Mouse (Mus musculus): ENCODE data around the gene Ksr2.
"Not testable (repeated sequence)": the region's sequence is repeated elsewhere in the genome, so short reads cannot be mapped to it uniquely, and the experiment has no call there.

Gene Ksr2

DNA sequence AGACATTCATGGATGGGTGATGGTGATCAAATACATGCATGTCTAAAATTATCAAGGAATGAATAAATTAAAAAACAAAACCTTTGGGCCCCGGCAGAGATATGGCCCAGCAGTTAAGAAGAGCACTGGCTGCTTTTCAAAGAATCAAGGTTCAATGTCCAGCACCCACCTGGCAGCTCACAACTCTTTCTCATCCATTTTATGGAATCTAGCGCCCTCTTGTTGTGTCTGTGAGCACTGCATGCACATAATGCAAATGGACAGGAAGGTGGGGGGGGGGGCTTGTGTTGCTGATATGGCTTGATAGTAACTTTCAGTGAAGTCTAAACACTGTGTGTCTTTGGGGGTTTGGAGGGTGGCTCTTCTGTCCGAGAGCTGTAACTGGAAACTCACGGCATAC lies 5.6 kb upstream of the Ksr2 start:
- DNase-seq (ENCODE audit: low spot score in 2 of 2): peak in 1 of 2 experiments; percentile 48

DNA sequence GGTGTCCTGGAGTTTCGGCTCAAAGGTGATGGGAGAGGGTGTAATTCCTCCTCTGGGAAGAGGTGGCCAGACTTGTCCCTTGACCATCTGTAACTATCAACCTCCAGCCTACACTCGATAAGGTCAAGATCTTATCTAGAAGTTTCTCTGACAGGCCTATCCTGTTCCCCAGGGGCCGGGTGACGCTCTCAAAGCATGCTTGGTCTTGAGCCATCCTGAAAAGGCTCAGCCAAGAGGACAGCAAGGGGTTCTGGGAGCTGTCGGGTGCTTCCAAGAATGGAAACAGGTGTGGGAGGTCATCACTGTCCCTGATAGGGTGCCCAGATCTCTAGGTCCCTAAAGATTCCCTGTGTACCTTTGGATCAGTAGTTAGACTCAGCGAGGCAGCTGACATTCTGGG lies 4.4 kb upstream of the Ksr2 start:
- no peak for DNase-seq (ENCODE audit: low spot score in 2 of 2)

DNA sequence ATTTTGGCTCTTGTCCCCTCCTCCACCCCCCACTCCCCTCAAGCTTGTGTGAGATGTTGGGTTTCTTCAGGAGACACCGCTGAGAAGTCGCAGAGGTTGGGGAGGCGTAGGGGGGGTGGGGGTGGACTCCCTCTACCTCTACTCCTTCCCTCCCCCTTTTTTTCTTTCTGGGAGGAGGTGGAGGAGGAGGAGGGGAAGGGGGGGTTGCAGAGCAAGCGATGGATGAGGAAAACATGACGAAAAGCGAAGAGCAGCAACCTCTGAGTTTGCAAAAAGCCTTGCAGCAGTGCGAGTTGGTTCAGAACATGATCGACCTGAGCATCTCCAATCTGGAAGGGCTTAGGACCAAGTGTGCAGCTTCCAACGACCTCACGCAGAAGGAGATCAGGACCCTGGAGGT lies 811 bp downstream of the Ksr2 start:
- peak in 1 of 2 experiments; percentile 33 for DNase-seq (ENCODE audit: low spot score in 2 of 2)

DNA sequence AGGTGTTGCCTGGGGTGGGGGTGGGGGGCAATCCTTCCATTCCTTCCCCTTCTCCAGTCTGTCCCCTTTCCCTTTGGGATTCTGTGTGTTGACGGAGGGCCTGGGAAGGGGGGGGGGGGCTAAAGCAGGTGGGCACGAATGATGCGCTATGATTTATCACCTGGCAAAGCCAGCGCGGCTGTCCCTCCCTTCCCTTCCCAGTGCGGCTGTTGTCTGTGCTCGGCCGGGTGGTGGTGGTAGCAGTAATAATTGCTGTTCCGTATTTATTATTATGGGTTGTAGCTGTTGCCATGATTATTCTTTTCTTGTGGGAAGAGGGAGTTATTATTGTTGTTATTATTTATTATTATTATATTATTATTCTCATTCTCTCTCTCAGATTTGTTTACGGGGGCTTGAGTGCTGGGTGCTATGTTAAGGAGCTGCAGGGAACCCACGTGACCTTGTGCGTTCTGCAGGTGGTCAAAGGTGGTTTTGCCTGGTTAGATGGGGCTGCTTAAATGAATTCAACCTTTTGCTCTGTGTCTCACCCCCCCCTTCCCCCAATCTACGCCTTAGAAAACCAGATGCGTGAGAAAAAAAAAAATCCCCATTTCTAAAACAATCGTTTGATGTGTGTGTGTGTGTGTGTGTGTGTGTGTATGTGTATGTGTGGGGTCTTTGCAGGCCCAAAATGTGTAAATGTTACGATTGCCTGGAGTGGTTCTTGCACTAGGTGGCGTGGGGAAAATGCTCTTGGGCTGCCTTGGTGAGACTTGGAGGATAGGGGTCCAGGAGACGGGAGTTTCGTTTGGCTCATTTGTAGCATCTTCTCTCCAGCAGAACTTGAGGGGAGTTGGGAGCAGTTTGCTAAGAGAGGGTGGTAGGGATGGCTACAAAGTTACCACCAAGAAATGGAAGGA lies 1.5 kb downstream of the Ksr2 start:
- peak in 1 of 2 experiments; percentile 22 for DNase-seq (ENCODE audit: low spot score in 2 of 2)

DNA sequence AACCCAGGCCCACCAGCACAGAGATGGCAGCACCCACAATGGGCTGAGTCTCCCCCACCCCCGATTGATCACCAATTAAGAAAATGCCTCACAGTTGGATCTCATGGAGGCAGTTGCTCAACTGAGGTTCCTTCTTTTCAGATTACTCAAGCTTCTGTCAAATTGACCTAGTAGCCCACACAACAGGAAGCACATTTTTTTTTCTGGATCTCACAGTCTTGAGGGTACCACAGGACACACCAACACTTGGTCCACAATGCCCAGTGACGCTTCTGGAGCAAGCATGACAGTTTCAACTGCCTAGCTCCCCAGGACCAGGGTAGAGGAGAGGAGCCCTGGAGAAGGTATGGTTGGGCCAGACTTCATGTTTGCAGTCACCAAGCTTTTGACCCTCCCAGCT lies 3.6 kb downstream of the Ksr2 start:
- no peak for DNase-seq (ENCODE audit: low spot score in 2 of 2)

DNA sequence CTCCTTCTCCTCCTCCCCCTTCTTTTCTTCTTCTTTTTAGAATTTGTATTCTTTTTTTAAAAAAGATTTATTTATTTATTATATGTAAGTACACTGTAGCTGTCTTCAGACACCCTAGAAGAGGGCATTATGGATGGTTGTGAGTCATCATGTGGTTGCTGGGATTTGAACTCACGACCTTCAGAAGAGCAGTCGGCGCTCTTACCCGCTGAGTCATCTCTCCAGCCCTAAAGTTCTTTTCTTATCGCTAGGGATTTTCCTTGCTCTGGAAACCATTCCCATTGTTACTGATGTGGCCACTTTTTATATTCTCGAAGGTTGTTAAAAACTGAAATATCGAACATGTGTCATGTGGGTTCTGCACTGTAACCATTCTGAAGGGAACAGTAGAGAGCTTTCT lies 19.7 kb downstream of the Ksr2 start:
- DNase-seq (ENCODE audit: low spot score in 2 of 2): not testable (repeated sequence)

DNA sequence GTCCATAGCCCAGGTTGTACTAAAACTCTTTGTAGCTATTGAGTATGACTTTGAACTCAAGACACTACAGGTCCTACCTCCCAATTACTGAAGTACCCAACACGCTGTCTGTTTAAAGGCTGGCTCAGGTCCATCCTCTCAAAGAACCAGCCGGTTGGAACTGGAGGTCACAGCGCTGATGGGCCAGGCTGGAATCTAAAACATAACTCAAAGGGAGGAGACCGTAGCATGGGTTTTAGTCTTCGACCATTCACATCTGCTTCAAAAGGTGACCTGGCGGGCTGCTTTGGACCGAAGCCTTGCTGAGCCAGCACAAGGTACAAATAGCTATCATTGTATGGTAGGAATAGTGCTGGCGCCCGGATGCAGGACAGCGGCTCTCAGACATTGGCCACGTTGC lies 26.5 kb downstream of the Ksr2 start:
- no peak for DNase-seq (ENCODE audit: low spot score in 2 of 2)

DNA sequence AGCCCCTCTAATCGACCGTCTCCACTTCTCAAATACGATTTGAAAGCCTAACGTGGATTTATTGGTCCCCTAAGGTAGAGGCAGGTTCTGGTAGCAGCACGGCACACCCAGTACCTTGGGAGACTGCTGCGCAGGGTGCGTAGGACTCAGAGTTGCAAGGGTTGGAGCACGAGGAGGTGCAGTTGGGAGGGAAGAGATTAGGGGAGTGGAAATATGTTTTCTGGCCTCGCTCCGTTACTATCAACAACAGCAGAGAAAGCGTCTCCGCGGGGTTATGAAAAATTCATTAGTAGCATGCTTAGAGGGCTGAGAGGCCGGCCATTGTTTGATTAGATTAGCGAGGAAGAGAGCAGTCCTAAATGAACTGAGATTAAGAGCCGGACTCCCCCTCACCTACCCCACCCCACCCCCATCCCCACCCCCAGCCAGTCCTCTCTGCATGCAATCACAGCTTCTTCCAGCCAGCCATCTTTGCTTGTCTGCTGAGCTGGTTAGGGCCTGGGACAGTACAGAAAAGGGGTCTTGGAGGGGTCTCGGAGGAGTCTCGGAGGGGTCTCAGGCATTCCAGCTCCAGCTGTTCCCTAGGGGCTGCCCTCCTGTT lies 27.5 kb downstream of the Ksr2 start:
- no peak for DNase-seq (ENCODE audit: low spot score in 2 of 2)

DNA sequence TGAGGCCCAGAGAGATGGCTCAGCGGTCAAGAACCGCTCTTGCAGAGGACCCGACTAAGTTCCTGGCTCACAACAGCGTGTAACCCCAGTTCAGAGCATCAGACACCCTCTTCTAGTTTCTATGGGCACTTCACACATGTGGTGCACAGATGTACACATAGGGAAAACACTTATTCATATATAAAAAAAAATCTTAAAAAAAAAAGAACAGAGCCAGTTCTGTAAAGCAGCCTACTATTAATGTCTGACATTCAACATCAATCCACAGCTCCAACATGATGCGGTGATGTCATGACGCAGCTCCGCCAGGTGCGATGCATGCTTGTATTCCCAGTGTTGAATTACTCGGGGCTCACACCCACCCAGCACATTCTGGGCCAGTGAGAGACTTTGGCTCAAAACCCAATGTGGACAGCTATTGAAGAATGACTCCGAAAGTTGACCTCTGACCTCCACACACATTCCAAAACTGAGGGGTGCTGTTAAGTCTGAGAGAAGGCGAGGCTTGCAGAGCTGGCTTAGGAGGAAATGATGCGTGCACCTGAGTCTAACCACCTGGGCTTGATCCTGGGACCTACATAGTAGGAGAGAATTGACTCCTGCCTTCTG lies 28.5 kb downstream of the Ksr2 start:
- DNase-seq (ENCODE audit: low spot score in 2 of 2): no peak

DNA sequence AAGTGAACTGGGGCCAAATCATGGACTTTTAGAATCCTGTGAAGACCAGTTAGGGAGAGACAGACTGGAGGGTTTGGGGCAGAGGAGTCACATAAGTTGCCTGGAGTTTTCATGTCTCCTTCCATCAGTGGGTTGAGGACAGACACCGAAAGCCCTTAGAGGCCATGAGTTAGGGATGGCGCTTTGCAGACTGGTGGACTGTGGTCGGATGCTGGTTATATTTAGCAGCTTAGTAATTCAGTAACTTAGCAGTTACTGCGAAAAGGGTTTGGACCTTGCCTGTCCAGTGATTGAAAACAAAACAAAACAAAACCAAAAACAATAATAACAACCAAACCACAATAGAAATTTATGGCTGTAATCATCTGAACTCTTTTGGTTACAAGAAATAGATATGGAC lies 29.3 kb downstream of the Ksr2 start:
- DNase-seq (ENCODE audit: low spot score in 2 of 2): no peak

DNA sequence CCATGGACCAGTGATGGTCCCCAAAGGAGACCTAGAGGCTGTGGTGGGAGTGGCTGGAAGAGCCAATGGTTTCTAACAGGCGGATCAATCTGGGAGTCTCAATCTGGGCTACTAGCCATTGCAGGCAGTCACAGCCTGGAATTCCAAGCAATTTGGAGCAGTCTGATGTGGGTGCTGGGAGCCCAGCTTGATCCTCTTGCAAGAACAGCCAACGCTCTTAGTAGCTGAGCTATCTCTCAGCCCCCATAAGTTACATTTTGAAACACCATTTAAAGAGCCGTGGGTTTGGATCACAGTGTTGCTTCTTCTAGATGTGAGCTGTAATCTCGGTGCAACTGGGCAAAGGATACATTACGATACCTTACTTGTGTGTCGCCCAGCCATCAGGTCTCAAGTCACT lies 30.1 kb downstream of the Ksr2 start:
- DNase-seq (ENCODE audit: low spot score in 2 of 2): peak; percentile 59 to 62

DNA sequence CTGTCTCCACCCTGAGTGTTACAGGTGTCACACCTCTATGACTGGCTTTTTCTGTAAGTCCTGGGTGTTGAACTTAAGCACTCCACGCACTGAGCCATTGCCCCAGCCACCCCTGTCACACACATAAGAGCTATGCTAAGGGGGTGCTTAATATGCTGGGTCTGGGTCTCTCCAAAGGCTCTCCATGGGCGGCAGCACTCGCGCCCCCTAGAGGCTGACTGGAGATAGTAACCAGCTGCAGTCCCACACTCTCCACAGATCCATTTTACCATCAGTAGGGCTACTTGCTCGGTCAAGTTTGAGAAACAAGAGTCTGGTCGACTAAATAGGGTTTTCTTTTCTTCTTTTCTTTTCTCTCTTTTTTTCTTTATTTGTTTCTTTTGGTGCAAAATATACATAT lies 33.9 kb downstream of the Ksr2 start:
- DNase-seq (ENCODE audit: low spot score in 2 of 2): no peak

DNA sequence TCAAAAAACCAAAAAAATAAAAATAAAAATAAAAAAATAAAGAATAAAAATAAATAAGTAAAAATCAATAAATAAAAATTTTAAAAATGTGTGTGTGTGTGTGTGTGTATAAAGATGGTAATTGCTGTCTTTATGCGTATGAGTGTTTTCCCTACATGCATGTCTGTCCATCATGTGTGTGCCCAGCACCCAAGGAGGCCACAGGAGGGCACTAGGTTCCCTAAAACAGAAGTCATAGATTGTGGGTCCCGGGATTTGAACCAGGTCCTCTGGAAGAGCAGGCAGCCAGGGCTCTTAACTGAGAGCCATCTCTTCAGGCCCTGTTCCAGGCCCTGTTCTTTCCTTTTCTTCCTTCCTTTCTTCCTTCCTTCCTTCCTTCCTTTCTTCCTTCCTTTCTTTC lies 38.2 kb downstream of the Ksr2 start:
- DNase-seq (ENCODE audit: low spot score in 2 of 2): no peak

DNA sequence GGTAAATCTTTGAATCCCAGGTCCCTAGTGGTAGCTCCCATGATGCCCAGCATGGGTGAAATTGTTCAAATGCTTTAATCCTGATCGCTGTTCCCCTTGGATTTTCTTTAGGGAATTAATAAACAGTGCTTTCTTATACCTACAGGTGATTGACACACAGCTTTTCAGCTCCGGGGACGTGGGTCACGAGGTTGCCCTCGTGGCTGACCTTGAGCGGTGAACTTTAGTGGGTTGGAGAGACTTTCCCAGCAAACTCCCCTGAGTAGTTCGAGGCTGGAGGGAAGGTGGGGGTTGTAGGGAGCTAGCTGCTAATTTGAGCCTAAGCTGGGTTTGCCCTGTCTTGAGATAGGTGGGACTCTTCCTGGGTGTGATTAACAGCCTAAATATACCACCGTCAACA lies 41.7 kb downstream of the Ksr2 start:
- DNase-seq (ENCODE audit: low spot score in 2 of 2): peak in 1 of 2 experiments; percentile 19

DNA sequence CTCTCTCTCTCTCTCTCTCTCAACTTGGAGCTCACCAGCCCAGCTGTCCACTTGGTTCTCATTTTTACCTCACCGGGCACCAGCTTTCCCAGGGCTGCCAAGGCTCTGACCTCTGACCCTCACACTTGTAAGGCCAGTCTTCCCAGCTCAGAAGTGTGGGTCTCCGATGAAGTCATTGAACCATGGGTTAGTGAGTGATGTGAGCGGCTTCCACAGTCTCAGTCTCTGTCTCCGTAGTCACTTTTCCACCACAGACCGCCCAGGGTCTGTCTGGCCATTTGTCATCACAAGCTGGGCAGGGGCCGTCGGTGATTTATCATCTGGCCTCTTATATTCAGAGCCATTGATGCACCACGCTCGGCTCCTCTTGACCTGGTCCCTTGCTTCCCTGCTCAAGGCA lies 43.3 kb downstream of the Ksr2 start:
- no peak for DNase-seq (ENCODE audit: low spot score in 2 of 2)

DNA sequence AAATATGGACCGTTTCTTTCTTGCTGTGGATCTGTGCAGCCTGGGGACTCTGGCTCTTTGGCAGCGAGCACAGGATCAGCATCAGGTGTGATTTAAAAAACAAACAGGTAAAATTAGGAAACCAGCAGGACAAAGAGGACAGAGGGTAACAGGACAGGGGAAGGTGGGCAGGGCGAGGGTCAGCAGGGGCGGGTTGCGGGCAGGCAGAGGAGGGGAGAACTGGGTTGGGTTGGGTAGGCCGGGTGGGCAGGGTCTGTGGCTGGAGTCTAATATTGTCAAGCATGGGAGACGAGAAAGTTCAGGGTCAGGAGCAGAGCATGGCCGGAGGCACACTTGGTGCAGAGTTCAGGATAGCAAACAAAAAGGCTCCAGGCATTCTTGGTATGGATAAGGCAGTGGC lies 43.8 kb downstream of the Ksr2 start:
- no peak for DNase-seq (ENCODE audit: low spot score in 2 of 2)

DNA sequence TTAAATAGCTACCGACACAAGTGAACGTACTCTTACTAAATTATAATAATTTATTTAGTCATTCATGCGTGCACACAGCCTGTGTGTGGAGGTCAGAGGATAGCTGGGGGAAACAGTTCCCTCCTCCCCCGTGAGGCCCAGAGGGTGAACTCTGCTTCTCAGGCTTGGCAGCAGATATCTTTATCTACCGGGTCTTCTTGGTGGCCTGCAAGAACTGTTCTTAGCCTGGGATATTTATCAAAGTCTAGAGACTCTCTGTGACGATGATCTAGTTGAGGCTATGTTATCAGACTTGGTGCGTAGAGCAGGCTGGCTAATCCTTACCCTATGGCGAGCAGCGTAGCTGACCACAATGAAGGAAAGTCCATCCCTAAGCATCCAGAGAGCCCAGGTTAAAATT lies 45.1 kb downstream of the Ksr2 start:
- DNase-seq (ENCODE audit: low spot score in 2 of 2): no peak

DNA sequence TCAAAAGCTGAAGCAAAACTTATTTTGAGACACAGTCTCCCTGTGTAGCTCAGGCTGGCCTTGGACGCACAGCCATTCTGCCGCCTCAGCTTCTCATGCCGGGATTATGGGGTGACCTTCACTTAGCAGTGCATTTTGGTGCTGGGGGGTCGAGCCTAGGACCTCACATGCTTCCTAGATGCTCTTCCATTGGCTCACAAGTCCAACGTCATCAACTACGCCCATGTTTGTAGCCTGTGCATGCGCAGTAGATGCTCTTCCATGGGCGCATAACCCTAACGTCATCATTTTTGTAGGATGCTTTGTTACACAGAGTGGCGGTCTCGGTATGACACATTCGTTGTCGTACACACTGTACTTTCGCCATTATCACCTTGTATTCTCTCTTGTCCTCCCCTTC lies 46.5 kb downstream of the Ksr2 start:
- DNase-seq (ENCODE audit: low spot score in 2 of 2): no peak

DNA sequence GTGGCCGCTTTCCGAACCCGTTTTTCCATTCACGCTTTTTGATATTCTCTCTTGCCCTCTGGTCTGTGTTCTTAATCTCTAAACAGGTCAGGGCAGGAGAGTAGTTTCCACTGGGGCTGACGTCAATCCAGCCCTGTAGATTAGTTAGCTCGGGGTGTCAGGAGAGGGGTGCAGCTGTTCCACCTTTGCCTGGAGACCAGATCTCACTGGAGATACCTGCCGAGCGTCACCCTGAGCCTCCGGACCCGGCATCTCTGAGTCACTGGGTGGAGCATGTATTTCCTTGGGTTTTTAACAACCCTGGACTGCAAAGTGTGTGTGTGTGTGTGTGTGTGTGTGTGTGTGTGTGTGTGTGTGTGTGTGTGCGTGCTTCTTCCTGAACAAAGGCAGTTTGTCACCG lies 53.3 kb downstream of the Ksr2 start:
- DNase-seq (ENCODE audit: low spot score in 2 of 2): no peak

DNA sequence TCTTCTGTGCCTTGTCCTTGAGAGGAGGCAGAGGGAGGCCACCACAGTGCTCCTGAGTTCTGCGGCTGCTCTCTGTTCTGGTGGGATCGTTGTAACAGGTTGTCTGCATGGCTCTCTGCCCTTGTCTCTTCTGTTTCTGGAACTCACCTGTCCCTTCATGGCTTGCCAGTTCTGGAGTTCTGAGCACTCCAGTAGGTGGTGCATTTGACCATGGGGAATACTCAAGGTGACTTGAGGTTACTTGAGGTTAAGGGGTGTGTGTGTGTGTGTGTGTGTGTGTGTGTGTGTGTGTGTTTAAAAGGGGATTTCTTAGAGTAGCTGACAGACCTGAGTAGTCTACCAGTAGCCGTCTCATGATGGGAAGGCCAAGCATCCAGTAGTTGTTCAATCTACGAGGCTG lies 55.2 kb downstream of the Ksr2 start:
- DNase-seq (ENCODE audit: low spot score in 2 of 2): no peak

DNA sequence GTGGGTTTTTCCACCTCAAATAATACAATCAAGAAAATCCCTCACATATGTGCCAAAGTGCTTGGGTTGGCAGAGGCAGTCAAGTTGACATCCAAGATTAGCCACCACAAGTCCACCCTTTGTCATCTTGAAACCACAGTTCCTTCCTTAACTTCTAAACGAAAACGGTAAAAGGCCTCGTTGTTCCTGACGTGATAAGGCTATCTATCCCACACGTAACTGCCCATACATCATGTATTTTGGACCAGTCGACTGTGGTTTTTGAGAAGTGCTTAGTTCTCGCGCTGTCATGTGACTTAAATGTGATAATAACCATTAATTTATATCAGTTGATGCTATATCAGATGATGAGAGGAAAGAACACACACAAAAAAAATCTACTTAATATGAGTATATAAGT lies 55.8 kb downstream of the Ksr2 start:
- DNase-seq (ENCODE audit: low spot score in 2 of 2): no peak

DNA sequence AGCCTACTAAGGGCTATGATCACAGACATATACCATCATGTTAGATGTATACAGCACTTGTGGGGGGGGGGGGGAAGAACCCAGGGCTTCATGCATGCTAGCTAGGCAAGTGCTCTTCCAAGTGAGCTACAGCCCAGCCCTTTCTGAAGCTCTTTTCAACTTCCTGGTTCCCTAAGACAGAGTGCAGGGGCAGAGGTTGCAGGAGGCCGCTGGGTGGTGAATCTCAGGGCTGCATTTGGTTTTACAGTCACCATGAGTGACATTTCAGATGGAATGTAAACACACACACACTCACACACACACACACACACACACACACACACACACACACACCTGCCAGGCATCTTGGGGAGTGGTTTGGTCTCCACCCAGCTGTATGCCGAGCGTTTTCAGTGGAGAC lies 67.4 kb downstream of the Ksr2 start:
- no peak for DNase-seq (ENCODE audit: low spot score in 2 of 2)

DNA sequence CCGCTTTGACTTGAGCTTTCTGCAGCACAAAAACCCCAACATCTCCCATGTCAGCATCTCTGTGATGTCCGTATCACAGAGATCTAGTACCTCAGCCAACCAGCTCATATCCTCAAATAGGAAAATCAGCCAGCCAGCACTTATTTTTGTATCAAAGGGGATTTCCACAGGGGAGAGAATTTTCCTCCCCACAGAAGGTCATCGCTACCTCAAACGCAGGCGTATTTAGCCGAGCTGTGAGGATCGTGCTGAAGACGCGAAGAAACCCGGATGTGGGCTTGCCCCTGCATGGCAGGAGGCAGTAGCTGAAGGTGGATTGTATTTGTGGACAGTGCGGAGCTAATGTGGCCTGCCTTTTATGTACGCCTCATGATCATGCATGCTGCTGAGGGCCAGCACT lies 67.8 kb downstream of the Ksr2 start:
- no peak for DNase-seq (ENCODE audit: low spot score in 2 of 2)
